Mouse (Mus musculus) thymus, postnatal 25 days (tissue): Measurements from ENCODE around the gene Gtpbp4.
"Not testable (repeated sequence)": the region's sequence is repeated elsewhere in the genome, so short reads cannot be mapped to it uniquely, and the experiment has no call there.

Experiments used
- DNase-seq: peaks from one replicate; pipeline ENCODE4 v3.0.0; 2022

Gene Gtpbp4

GRCm38 (mm10) chr13:8995990-8996786 lies at the start of gene Gtpbp4:
TSS of gene Gtpbp4 (minus strand) at chr13:8996083.
- peak; percentile 94 for DNase-seq

- no peak for DNase-seq
These were observed 48.8 kb upstream of the Gtpbp4 start for GRCm38 (mm10) chr13:9044731-9045130.

- no peak for DNase-seq
These were observed 47.6 kb upstream of the Gtpbp4 start for GRCm38 (mm10) chr13:9043289-9044049.

GRCm38 (mm10) chr13:9040626-9041025 lies 44.7 kb upstream of the Gtpbp4 start:
- DNase-seq, result no peak

- DNase-seq, result no peak
These were observed 36.2 kb upstream of the Gtpbp4 start for GRCm38 (mm10) chr13:9031996-9032661.

GRCm38 (mm10) chr13:9030364-9030763 lies 34.5 kb upstream of the Gtpbp4 start:
- DNase-seq, result peak; percentile 18

- DNase-seq, result no peak
These were observed 31.4 kb upstream of the Gtpbp4 start for GRCm38 (mm10) chr13:9027251-9027650.

- DNase-seq, result no peak
These were observed 26.7 kb upstream of the Gtpbp4 start for GRCm38 (mm10) chr13:9022623-9023022.

GRCm38 (mm10) chr13:9021556-9021955 lies 25.7 kb upstream of the Gtpbp4 start:
- DNase-seq, result no peak

- DNase-seq, result no peak
These were observed 23.8 kb upstream of the Gtpbp4 start for GRCm38 (mm10) chr13:9019713-9020112.

GRCm38 (mm10) chr13:9018974-9019587 lies 23.2 kb upstream of the Gtpbp4 start:
- no peak for DNase-seq

- no peak for DNase-seq
These were observed 21.3 kb upstream of the Gtpbp4 start for GRCm38 (mm10) chr13:9017190-9017589.

- DNase-seq, result no peak
These were observed 18.5 kb upstream of the Gtpbp4 start for GRCm38 (mm10) chr13:9014431-9014830.

GRCm38 (mm10) chr13:9013483-9013882 lies 17.6 kb upstream of the Gtpbp4 start:
- no peak for DNase-seq

- DNase-seq, result peak; percentile 37
These were observed 15.9 kb upstream of the Gtpbp4 start for GRCm38 (mm10) chr13:9011596-9012350.

GRCm38 (mm10) chr13:9003306-9003705 lies 7.4 kb upstream of the Gtpbp4 start:
- no peak for DNase-seq

- DNase-seq, result no peak
These were observed 3.6 kb upstream of the Gtpbp4 start for GRCm38 (mm10) chr13:8999464-8999863.

- not testable (repeated sequence) for DNase-seq
These were observed 1.3 kb upstream of the Gtpbp4 start for GRCm38 (mm10) chr13:8997221-8997620.

- DNase-seq, result no peak
These were observed 509 bp downstream of the Gtpbp4 start for GRCm38 (mm10) chr13:8995159-8995989.

GRCm38 (mm10) chr13:8992231-8992630 lies 3.7 kb downstream of the Gtpbp4 start:
- no peak for DNase-seq

GRCm38 (mm10) chr13:8972972-8973371 lies 22.9 kb downstream of the Gtpbp4 start:
- no peak for DNase-seq
